Mouse (Mus musculus) heart, embryonic 12.5 days (tissue): ENCODE measurements around the gene Gm21953. TPM values are rescaled to one million over a fixed set of nuclear protein-coding genes. Genes with fewer than 3 reads are reported as not detected.
"Not testable (repeated sequence)": the region's sequence is repeated elsewhere in the genome, so short reads cannot be mapped to it uniquely, and the experiment has no call there.

Experiments used
- ATAC-seq: fragments of 200-750 bp; cut with Nextera tagmentation; 2 replicates; pipeline ENCODE4 v1.8.0; 2017; ENCODE audit warnings: moderate TSS enrichment, moderate library complexity; ENCODE audit not compliant: insufficient number of reproducible peaks, low FRiP score
- H3K27ac ChIP-seq: fragments of 300-500 bp; sonication (generic); 2 replicates; pipeline ENCODE4 v1.5.1; 2016; ENCODE audit warnings: mild to moderate bottlenecking, moderate library complexity; ENCODE audit not compliant: poor library complexity, severe bottlenecking
- H3K27me3 ChIP-seq: fragments of 300-500 bp; sonication (generic); replicated peaks from 2 replicates; pipeline ENCODE4 v1.6.1; 2016; ENCODE audit warnings: mild to moderate bottlenecking, moderate library complexity
- H3K36me3 ChIP-seq: fragments of 300-500 bp; sonication (generic); 2 replicates; pipeline ENCODE4 v1.6.1; 2016; ENCODE audit warnings: mild to moderate bottlenecking, moderate library complexity
- H3K4me1 ChIP-seq: fragments of 300-500 bp; sonication (generic); replicated peaks from 2 replicates; pipeline ENCODE4 v1.6.1; 2016; ENCODE audit warnings: mild to moderate bottlenecking
- H3K4me2 ChIP-seq: fragments of 300-500 bp; sonication (generic); 2 replicates; pipeline ENCODE4 v1.6.1; 2016; ENCODE audit warnings: mild to moderate bottlenecking, moderate library complexity
- H3K4me3 ChIP-seq: fragments of 300-500 bp; sonication (generic); 2 replicates; pipeline ENCODE4 v1.5.1; 2016; ENCODE audit warnings: mild to moderate bottlenecking
- H3K9ac ChIP-seq: fragments of 300-500 bp; sonication (generic); 2 replicates; pipeline ENCODE4 v1.6.1; 2016; ENCODE audit warnings: mild to moderate bottlenecking, moderate library complexity
- H3K9me3 ChIP-seq: fragments of 300-500 bp; sonication (generic); replicated peaks from 2 replicates; pipeline ENCODE4 v1.6.1; 2016; ENCODE audit warnings: mild to moderate bottlenecking, moderate library complexity
- WGBS: fragments of 180-500 bp; shearing (Covaris S2); methylation state at CpG from one replicate; pipeline ENCODE4 v1.1.7; 2016; 5-methylcytosine and 5-hydroxymethylcytosine counted together
- polyA plus RNA-seq: library from polyadenylated mRNA; unstranded; fragments of >200 nt; fragmentation: Nextera tagmentation; extraction: Ambion mirVana; gene quantifications from 2 replicates; pipeline ENCODE4 v1.2.1, GENCODE M21; 2016

Gene Gm21953
- polyA plus RNA-seq: not detected in 2 replicates

DNA sequence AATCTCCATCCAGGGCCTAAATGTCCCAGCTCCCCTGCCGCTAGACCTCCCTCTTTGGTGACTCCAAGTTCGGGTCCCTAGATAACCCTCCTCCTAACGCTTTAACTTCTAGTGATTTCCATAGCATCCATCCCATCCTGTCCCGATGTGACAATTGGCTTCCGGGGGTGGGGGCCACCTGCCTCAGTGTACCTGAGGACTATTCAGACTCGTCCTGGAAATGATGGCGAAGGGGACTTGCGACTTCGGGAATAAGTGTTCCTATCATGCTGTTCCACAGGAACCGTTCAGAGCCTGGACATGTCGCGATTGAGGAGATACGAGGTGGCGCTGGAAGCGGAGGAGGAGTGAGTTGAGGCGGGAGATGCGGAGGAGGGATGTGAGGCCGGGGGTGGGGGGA, at the start of gene Gm21953:
TSS of gene Gm21953 (plus strand) at position 301 of the 400 bp plus-strand sequence.
- H3K27ac ChIP-seq, H3K36me3 ChIP-seq, H3K9me3 ChIP-seq, H3K4me3 ChIP-seq, H3K4me1 ChIP-seq, ATAC-seq, H3K9ac ChIP-seq, H3K4me2 ChIP-seq, H3K27me3 ChIP-seq: not testable (repeated sequence)
- WGBS: no CpG with 5 or more reads among the region's 18 CpGs

- H3K9ac ChIP-seq, H3K4me1 ChIP-seq, ATAC-seq, H3K9me3 ChIP-seq, H3K36me3 ChIP-seq, H3K4me2 ChIP-seq, H3K27ac ChIP-seq, H3K4me3 ChIP-seq, H3K27me3 ChIP-seq: not testable (repeated sequence)
- no CpG with 5 or more reads among the region's 5 CpGs for WGBS
Measured at GRCm38 (mm10) chr4:42255467-42255866, 38.6 kb upstream of the Gm21953 start, which contains the start of gene Ccl21b. Ccl21b (plus strand) TSS chr4:42255767.

- not testable (repeated sequence) for H3K27ac ChIP-seq, H3K4me1 ChIP-seq, ATAC-seq, H3K36me3 ChIP-seq, H3K9me3 ChIP-seq, H3K27me3 ChIP-seq, H3K4me2 ChIP-seq, H3K9ac ChIP-seq, H3K4me3 ChIP-seq
- no CpG with 5 or more reads among the region's 1 CpGs for WGBS
Measured at GRCm38 (mm10) chr4:42318034-42318433, 24.0 kb downstream of the Gm21953 start, which contains the start of gene Fam205a3. Fam205a3 (plus strand) TSS chr4:42318334.

Other genes starting within 250 kb of the Gm21953 start
- not detected in 2 replicates for gene Gm3893, start 203.1 kb upstream of the Gm21953 start, polyA plus RNA-seq
- gene Gm13304, start 179.4 kb upstream of the Gm21953 start, polyA plus RNA-seq: not detected in 2 replicates
- not detected in 2 replicates for gene Gm13306, start 140.8 kb upstream of the Gm21953 start, polyA plus RNA-seq
- not detected in 2 replicates for gene Gm13305, start 125.7 kb upstream of the Gm21953 start, polyA plus RNA-seq
- gene Gm10600, start 53.6 kb upstream of the Gm21953 start, polyA plus RNA-seq: not detected in 2 replicates
- gene Ccl21b, start 38.5 kb upstream of the Gm21953 start, polyA plus RNA-seq: not detected in 2 replicates
- not detected in 2 replicates for gene Fam205a3, start 24.1 kb downstream of the Gm21953 start, polyA plus RNA-seq
- gene Gm21586, start 145.1 kb downstream of the Gm21953 start, polyA plus RNA-seq: not detected in 2 replicates
- not detected in 2 replicates for gene Gm2163, start 172.5 kb downstream of the Gm21953 start, polyA plus RNA-seq
- not detected in 2 replicates for gene Fam205a2, start 233.9 kb downstream of the Gm21953 start, polyA plus RNA-seq